Mouse (Mus musculus) liver (tissue): ENCODE data around the gene AU022252.
A peak's percentile ranks its signal among the peaks of the same experiment; 100 is the strongest.
"Not testable (repeated sequence)": the region's sequence is repeated elsewhere in the genome, so short reads cannot be mapped to it uniquely, and the experiment has no call there.

Experiments
- DNase-seq: peaks from one replicate; pipeline ENCODE4 v3.0.0-alpha.2; 2020; ENCODE audit warnings: mixed read lengths

The AU022252 gene

DNA sequence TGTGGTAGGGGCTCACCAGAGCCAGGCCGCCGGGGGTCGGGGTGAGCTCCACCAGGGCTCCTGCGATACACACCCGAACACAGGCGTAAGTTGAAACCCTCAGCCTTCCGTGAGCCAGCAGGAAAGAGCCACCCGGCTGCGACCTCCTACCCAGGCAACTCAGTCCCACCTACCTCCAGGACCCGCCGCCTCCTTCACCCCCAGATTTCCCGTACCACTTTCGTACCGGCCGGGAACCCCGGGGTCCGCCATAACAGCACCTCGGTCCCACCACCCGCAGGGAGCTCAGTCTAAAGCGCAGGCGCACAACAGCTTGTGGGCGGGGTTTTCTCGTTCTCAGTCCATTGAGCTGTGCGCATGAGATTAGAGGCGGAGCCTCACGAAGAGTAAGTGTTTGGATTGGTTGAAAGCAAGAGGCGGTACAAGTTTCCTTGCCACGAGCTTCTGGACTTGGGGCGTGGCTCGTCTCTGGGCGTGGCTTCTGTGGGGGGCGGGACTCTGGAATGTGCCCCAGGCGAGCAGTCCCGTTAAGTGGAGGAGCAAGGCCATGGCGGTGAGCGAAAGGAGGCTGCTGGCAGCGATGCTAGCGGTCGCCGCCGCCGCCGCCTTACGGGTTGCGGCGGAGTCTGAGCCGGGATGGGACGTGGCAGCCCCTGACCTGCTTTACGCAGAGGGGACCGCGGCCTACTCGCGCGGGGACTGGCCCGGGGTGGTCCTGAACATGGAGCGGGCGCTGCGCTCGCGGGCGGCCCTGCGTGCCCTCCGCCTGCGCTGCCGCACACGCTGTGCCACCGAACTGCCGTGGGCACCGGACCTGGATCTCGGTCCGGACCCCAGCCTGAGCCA lies at the start of gene AU022252, which contains the start of gene P3h1:
Gene AU022252, minus strand, starts transcription at position 303 of the 846 bp plus-strand sequence.
Gene P3h1, plus strand, starts transcription at position 506 of the 846 bp plus-strand sequence.
- peak; percentile 99 for DNase-seq

- not testable (repeated sequence) for DNase-seq
Observed at GRCm38 (mm10) chr4:119278784-119279183, 46.3 kb upstream of the AU022252 start.

GRCm38 (mm10) chr4:119275726-119276125 lies 43.2 kb upstream of the AU022252 start:
- no peak for DNase-seq

DNA sequence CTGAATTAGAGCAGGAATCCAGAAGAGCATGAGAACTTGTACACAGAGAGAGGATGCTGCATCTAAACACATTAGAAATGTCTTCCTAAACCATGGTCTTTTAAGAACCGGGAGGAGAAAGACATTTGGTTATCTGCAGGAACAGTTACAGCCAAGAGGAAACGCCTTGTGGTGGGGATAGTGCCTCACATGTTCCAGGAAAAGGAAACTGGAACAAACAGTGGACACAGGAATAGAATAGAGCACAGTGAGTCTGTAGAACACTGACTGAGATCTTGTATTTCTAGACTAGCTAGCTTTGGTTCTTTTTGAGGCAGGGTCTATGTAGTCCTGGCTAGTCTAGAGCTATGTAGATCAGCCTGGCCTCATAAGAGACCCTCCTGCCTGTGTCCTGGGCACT lies 42.7 kb upstream of the AU022252 start:
- DNase-seq = no peak

- no peak for DNase-seq
Observed at GRCm38 (mm10) chr4:119274627-119275026, 42.1 kb upstream of the AU022252 start.

- DNase-seq = no peak
Observed at GRCm38 (mm10) chr4:119266606-119267005, 34.1 kb upstream of the AU022252 start.

DNA sequence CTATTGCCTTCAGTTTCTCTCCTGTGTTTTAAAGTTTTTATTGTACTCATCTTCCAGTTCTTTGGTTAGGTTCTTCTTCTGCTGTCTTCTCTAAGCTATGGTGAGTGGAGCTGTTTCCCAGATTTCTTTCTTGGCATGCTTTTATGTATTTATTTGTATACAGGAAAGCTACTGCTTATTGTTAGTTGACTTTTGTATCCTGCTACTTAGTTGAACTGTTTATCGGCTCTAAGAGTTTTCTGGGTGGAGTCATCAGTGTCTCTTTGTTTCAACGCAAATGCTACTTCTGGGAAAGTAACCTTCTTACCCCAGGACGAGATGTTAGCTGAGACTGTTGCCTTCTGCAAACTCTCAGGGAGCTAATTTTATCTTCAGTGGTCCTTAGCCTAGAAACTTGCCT lies 30.9 kb upstream of the AU022252 start:
- DNase-seq = no peak

DNA sequence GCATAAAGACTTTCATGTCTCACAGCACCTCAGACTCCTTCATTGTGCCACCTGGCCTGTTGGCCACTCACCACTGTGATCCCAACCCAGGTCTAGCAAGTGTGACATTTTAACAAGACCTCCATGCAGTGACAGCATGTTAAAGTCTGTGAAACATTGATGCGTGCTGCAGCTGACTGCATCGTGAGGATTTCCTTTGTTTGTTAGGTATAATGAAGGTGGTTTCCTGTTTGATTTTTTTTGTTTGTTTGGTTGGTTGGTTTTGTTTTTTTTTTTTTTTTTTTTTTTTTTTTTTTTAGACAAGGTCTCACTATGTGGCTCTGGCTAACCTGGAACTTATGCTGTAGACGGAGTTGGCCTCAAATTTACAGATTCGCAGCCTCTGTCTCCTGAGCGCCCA lies 30.0 kb upstream of the AU022252 start:
- DNase-seq = no peak

DNA sequence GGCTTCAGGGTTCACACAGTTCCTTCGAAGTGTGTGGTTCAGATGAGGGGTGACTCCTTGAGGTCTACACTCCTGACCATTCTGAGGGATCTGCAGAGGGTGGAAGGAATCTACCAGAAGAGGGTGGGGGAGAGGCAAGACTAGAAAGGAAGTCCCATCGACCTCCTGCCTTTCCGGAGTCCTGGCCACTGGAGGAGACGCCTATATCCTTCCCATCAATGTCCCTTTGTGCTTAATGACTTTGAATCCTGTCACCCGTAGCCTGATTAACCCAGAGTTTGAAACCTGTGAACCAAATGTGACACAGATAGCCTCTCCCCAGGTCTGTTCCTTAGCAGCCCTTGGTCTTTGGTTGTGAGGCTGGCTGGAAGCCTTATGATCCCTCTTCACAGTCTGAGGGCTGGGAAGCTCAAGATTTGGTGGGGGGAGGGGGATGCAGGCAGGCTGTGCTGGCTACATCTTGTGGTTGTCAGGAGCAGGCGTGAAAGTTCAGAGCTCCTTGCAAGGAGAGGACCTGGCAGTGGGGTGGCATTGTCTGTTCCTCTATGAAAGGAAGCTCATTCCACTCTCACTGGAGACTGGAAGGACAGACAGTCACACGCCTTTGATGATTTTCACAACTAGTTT lies 28.7 kb upstream of the AU022252 start:
- no peak for DNase-seq

DNA sequence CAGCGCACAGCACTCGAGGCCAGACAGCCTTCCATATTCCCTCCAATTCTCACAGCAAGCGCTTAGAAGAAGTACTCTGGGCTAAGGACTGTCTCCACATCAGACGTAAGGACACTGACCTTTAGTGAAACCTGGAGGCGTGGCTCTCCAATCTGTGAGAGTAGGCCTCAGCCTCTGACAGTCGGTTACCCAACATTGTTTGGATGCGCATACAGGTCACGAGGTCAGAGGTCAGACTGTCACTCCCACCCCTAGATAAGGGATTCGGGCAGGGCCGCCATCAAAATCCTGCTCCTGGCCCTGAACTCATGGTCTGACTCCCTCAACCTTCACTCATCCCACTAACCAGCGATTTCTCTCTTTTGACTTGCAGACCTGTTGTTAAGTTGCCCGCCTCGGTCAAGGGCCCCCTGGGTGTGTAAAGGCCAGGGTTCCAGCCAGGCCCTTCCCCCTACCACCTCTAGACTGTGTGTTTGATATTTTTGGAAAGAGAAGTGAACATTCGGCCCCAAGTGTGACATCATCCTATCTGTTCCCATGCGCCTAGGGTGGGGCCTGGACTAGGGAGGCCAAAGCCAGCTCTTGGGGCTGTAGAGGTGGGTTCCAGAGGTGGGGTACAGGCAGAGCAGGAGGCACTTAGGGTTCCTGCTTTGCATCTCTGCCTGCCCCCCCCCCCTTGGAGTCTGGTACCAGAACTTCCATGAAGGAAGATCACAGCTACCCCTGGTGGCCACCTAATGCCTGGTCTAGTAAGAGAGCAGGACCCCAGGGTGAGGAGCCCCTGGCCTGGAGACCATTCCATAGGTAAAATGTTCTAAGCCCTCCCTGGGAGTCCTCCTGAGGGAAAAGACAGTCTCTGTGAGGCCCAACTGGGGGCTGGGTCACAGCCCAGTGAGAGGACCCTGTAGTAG lies 27.1 kb upstream of the AU022252 start:
- no peak for DNase-seq

DNA sequence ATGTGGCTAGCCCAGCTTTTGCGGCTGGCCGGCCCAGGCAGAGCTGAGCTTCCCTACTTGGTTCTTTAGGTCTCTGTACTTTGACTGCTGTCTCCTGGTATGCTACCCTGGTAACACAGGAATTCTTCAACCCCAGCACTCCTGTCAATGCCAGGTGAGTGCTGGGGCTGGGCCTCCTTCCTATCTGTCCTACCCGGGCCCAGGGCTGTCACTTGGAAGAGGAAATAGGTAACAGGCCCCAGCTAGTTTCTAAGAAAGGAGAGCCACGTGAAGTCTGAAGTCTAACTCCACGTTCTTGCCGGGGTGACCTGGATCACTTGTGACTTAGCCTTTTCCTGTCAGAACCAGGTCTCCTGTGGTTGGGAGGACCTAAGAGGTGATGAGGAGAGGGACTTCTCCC lies 24.6 kb upstream of the AU022252 start:
- DNase-seq = no peak

GRCm38 (mm10) chr4:119255351-119255750 lies 22.8 kb upstream of the AU022252 start, which contains the start of gene Cldn19:
Gene Cldn19, plus strand, starts transcription at chr4:119255414.
- DNase-seq = no peak

DNA sequence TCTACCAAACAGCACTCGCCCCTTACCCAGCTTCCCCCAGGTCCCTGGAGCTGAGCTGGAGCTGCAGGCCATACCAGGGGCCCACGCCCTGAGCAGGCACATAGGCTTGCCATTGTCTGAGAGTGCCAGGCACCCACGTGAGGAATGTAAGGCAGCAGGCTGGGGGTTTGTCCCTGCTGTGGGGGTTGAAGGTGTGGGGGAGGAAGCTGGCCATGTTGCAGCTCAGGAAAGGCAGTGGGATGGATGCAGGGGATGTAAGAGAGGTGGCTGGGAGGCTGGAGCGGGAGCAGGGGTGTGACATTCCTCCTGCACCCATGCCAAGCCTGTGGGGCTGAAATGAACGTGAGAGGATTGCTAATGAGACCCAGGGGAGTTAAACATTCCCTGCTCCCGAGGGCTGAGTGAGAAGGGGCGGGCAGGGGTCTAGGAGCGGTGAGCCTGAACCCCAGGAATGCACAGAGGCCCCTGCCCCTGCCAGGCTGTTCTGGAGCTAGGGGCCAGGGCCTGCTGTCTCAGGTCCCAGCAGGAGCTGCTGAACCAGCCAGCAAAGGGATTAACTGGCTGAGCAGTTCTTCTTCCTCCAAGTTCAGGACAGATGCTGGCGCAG lies 21.6 kb upstream of the AU022252 start:
- no peak for DNase-seq

- DNase-seq = no peak
Observed at GRCm38 (mm10) chr4:119252025-119252808, 19.7 kb upstream of the AU022252 start.

- DNase-seq = no peak
Observed at GRCm38 (mm10) chr4:119248407-119248965, 16.0 kb upstream of the AU022252 start.

DNA sequence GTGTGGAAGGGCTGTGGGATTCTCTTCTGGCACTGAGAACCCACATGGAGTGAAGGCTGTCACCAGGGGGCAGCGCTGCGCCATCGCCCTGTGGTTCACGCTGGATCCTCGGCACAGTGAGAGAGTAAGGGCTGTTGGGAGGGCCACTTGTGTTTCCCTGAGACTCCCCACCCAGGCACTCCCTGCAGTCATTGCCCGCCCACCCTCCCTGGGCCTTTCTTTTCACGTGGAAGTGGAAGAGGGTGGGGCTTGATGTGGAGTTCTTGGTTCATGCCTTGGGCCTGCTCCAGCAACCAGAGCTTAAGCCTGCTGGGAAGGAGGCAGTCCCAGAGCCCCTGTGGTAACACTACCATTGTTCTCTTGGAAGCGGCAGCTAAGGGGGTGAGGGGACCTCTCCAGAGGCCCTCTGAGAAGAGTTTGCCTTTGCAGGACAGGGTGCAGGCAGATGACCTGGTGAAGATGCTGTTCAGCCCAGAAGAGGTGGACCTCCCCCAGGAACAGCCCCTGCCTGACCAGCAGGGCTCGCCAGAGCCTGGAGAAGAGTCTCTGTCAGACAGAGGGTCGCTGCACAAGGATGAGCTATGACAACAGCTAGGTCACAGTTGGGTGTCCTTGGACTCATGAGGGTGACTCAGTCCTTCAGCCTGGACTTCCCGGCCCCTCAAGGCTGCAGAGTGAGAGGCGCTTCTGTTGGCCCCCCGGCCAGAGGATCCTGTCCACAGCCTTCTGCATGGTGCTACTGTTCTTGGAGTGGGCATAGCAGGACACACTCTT lies 15.1 kb upstream of the AU022252 start:
- peak; percentile 70 for DNase-seq

DNA sequence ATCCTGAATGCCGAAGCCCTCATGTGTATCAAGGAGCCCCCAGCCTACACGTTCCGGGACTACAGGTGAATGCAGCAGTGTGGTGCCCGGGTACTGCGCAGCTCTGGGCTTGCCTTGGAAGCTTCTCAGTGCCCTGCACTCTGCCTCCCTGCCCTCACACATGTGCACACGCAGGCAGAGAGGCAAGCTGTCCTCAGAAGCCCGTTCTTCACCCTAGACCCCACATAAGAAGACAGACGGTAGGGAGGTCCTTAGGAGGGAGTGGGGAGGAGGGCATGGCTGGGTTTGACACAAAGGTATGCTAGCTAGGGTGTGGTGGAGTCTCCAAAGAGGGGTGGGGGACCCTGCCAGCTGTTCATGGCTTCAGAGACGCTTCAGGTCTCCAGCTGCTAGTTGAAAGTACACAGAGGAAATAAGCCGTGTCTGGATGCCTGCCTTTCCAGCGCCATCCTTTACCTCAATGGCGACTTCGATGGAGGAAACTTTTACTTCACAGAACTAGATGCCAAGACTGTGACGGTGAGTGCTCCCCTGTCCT lies 14.2 kb upstream of the AU022252 start:
- DNase-seq = no peak

GRCm38 (mm10) chr4:119245961-119246360 lies 13.4 kb upstream of the AU022252 start:
- DNase-seq = no peak

- DNase-seq = no peak
Observed at GRCm38 (mm10) chr4:119245556-119245955, 13.0 kb upstream of the AU022252 start.
